Mouse (Mus musculus): ENCODE measurements around the gene Rfx2.

DNA sequence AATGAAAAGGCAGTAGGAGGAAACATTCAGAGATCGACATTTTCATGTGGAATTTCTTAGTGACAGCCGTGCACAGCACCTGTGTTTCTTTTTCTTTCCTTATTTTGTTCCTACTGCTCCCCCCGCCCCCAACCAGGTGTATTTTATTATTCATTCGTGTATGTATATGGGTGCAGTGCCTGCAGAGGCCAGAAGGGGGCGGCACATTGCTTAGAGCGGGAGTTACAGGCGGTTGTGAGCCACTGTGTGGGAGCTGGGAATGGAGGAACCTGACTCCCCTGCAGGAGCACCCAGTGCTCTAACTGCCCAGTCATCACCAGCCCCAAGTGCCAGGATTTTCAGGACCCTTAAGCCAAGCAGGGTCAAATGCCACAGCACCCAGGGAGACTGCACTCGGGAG is 94.3 kb downstream of the Rfx2 start:
- TF ChIP-seq EP300 (IDR thresholded peaks at IDR 0.05) (no peak), CTCF (IDR thresholded peaks at IDR 0.05) (peak; percentile 51)
